Mouse (Mus musculus): Measurements from ENCODE around the gene Akt1s1. TPM values are rescaled to one million over a fixed set of nuclear protein-coding genes. Genes with fewer than 3 reads are reported as not detected.
A peak's percentile ranks its signal among the peaks of the same experiment; 100 is the strongest.

Akt1s1 gene
- total RNA-seq (2014; rRNA removed; ENCODE audit: low replicate concordance) (81.8 and 137 TPM in 2 replicates), polyA plus RNA-seq (2015; fragmentation: Nextera tagmentation; extraction: Ambion mirVana) (91.3 and 91.8 TPM in 2 replicates)

GRCm38 (mm10) chr7:44848561-44849415 is at the start of gene Akt1s1, which contains the start of gene Tbc1d17:
Akt1s1 (plus strand) TSS chr7:44848991.
Tbc1d17 (minus strand) TSS chr7:44849079.
- ATAC-seq (ENCODE audit: insufficient read depth, low read depth), result peak; percentile 83
- WGBS, result under 1% methylated on average over 54 of the region's 54 CpGs

GRCm38 (mm10) chr7:44808927-44809326 is 39.9 kb upstream of the Akt1s1 start:
- Histone ChIP-seq H3K27me3 (ENCODE audit: control insufficient read depth, insufficient read depth, low read length) (no peaks in the 10 kb centered on the region), H3K27ac (ENCODE audit: low read depth) (no peak overlapping the region), H3K4me2 (ENCODE audit: low read depth, low read length) (no peak overlapping the region), H3K36me3 (replicated peaks; ENCODE audit: control insufficient read depth, insufficient read depth, low read length) (peaks cover 12% of the 10 kb centered on the region; the same call in 1 of the 2 replicates), H3K9ac (replicated peaks; ENCODE audit: low read depth, low read length) (no peak overlapping the region), H3K9me3 (replicated peaks; ENCODE audit: control insufficient read depth, low read length) (no peaks in the 10 kb centered on the region), H3K4me1 (ENCODE audit: control insufficient read depth, insufficient read depth) (no peaks in the 10 kb centered on the region), H3K4me3 (ENCODE audit: low read depth, low read length) (no peak overlapping the region)
- ATAC-seq (ENCODE audit: insufficient read depth, low read depth), result no peak
- WGBS, result 69% methylated on average over 2 of the region's 2 CpGs
- no peak for TF ChIP-seq CTCF (IDR thresholded peaks at IDR 0.05; ENCODE audit: low read depth)
- no peak for TF ChIP-seq EP300 (IDR thresholded peaks at IDR 0.05; ENCODE audit: low read depth)
- DNase-seq (ENCODE audit: low spot score), result no peak

More at GRCm38 (mm10) chr7:44848561-44849415, at the start of gene Akt1s1, which contains the start of gene Tbc1d17:
- peak within 1 kb of the TSS; percentile 81 for H3K4me3 ChIP-seq (ENCODE audit: low read depth, low read length)
- H3K4me1 ChIP-seq (ENCODE audit: control insufficient read depth, insufficient read depth), result peaks cover 20% of the 10 kb centered on the region
- peak within 1 kb of the TSS; percentile 82 for H3K4me2 ChIP-seq (ENCODE audit: low read depth, low read length)
- peak; percentile 99 for DNase-seq (ENCODE audit: low spot score)
- H3K36me3 ChIP-seq (replicated peaks; ENCODE audit: control insufficient read depth, insufficient read depth, low read length), result peaks cover 37% of the 10 kb centered on the region
- no peaks in the 10 kb centered on the region for H3K27me3 ChIP-seq (ENCODE audit: control insufficient read depth, insufficient read depth, low read length)
- TF ChIP-seq CTCF (IDR thresholded peaks at IDR 0.05; ENCODE audit: low read depth) (no peak), EP300 (IDR thresholded peaks at IDR 0.05; ENCODE audit: low read depth) (peak; percentile 91)
- H3K9me3 ChIP-seq (replicated peaks; ENCODE audit: control insufficient read depth, low read length), result no peaks in the 10 kb centered on the region
- peak within 1 kb of the TSS; percentile 98 for H3K27ac ChIP-seq (ENCODE audit: low read depth)
- H3K9ac ChIP-seq (replicated peaks; ENCODE audit: low read depth, low read length), result peak within 1 kb of the TSS; percentile 83

- Histone ChIP-seq H3K4me1 (ENCODE audit: control insufficient read depth, insufficient read depth) (no peaks in the 10 kb centered on the region), H3K27ac (ENCODE audit: low read depth) (no peak overlapping the region), H3K9ac (replicated peaks; ENCODE audit: low read depth, low read length) (no peak overlapping the region), H3K9me3 (replicated peaks; ENCODE audit: control insufficient read depth, low read length) (no peaks in the 10 kb centered on the region), H3K4me3 (ENCODE audit: low read depth, low read length) (no peak overlapping the region), H3K36me3 (replicated peaks; ENCODE audit: control insufficient read depth, insufficient read depth, low read length) (peaks cover 12% of the 10 kb centered on the region; the same call in 1 of the 2 replicates), H3K27me3 (ENCODE audit: control insufficient read depth, insufficient read depth, low read length) (no peaks in the 10 kb centered on the region), H3K4me2 (ENCODE audit: low read depth, low read length) (no peak overlapping the region)
- ATAC-seq (ENCODE audit: insufficient read depth, low read depth) (no peak), DNase-seq (ENCODE audit: low spot score) (no peak)
- whole genome bisulfite sequencing, result 84% methylated on average over 3 of the region's 3 CpGs
- TF ChIP-seq EP300 (IDR thresholded peaks at IDR 0.05; ENCODE audit: low read depth) (no peak), CTCF (IDR thresholded peaks at IDR 0.05; ENCODE audit: low read depth) (no peak)
Measured at GRCm38 (mm10) chr7:44809466-44809865, 39.3 kb upstream of the Akt1s1 start.

GRCm38 (mm10) chr7:44810365-44810764 is 38.4 kb upstream of the Akt1s1 start:
- WGBS, result 68% methylated on average over 4 of the region's 4 CpGs
- TF ChIP-seq EP300 (IDR thresholded peaks at IDR 0.05; ENCODE audit: low read depth) (no peak), CTCF (IDR thresholded peaks at IDR 0.05; ENCODE audit: low read depth) (no peak)
- H3K9me3 ChIP-seq (replicated peaks; ENCODE audit: control insufficient read depth, low read length), result no peaks in the 10 kb centered on the region
- ATAC-seq (ENCODE audit: insufficient read depth, low read depth) (no peak), DNase-seq (ENCODE audit: low spot score) (no peak)
- no peak overlapping the region for H3K4me3 ChIP-seq (ENCODE audit: low read depth, low read length)
- H3K36me3 ChIP-seq (replicated peaks; ENCODE audit: control insufficient read depth, insufficient read depth, low read length), result peaks cover 12% of the 10 kb centered on the region; the same call in 1 of the 2 replicates
- H3K4me2 ChIP-seq (ENCODE audit: low read depth, low read length), result no peak overlapping the region
- no peaks in the 10 kb centered on the region for H3K27me3 ChIP-seq (ENCODE audit: control insufficient read depth, insufficient read depth, low read length)
- no peak overlapping the region for H3K9ac ChIP-seq (replicated peaks; ENCODE audit: low read depth, low read length)
- H3K27ac ChIP-seq (ENCODE audit: low read depth), result no peak overlapping the region
- H3K4me1 ChIP-seq (ENCODE audit: control insufficient read depth, insufficient read depth), result peaks cover 4% of the 10 kb centered on the region

GRCm38 (mm10) chr7:44810819-44811557 is 37.8 kb upstream of the Akt1s1 start:
- Histone ChIP-seq H3K4me1 (ENCODE audit: control insufficient read depth, insufficient read depth) (peaks cover 4% of the 10 kb centered on the region), H3K27ac (ENCODE audit: low read depth) (no peak overlapping the region), H3K9ac (replicated peaks; ENCODE audit: low read depth, low read length) (no peak overlapping the region), H3K27me3 (ENCODE audit: control insufficient read depth, insufficient read depth, low read length) (no peaks in the 10 kb centered on the region), H3K4me2 (ENCODE audit: low read depth, low read length) (no peak overlapping the region), H3K9me3 (replicated peaks; ENCODE audit: control insufficient read depth, low read length) (no peaks in the 10 kb centered on the region), H3K36me3 (replicated peaks; ENCODE audit: control insufficient read depth, insufficient read depth, low read length) (peaks cover 12% of the 10 kb centered on the region; the same call in 1 of the 2 replicates), H3K4me3 (ENCODE audit: low read depth, low read length) (no peak overlapping the region)
- WGBS, result 83% methylated on average over 7 of the region's 7 CpGs
- ATAC-seq (ENCODE audit: insufficient read depth, low read depth), result no peak
- no peak for DNase-seq (ENCODE audit: low spot score)
- TF ChIP-seq EP300 (IDR thresholded peaks at IDR 0.05; ENCODE audit: low read depth) (no peak), CTCF (IDR thresholded peaks at IDR 0.05; ENCODE audit: low read depth) (no peak)

All from heart, postnatal 0 days (tissue).